Mouse (Mus musculus) myocyte (in vitro differentiated cells): Measurements from ENCODE around the gene Ktn1.

Experiments
- CEBPB ChIP-seq: IDR thresholded peaks from 2 replicates; pipeline ENCODE4 v1.6.1; 2011; ENCODE audit warnings: mild to moderate bottlenecking, moderate library complexity; ENCODE audit not compliant: poor library complexity, insufficient read depth, severe bottlenecking
- E2F4 ChIP-seq: IDR thresholded peaks from one replicate; pipeline ENCODE4 v1.6.1; 2011; ENCODE audit warnings: mild to moderate bottlenecking, control low read depth, moderate library complexity; ENCODE audit not compliant: insufficient read depth
- MAX ChIP-seq: IDR thresholded peaks from one replicate; pipeline ENCODE4 v1.6.1; 2011; ENCODE audit warnings: low read depth, mild to moderate bottlenecking, control low read depth
- MYOD1 ChIP-seq, 3 experiments: IDR thresholded peaks; one replicate each; pipeline ENCODE4 v1.6.1; 2011; ENCODE audit warnings: control low read depth in 2 of 3, low read depth in 2 of 3, mild to moderate bottlenecking in 2 of 3, moderate library complexity in 1 of 3; ENCODE audit not compliant: insufficient read length in 2 of 3, control insufficient read depth in 1 of 3
- MYOG ChIP-seq, 3 experiments: IDR thresholded peaks; one replicate each; pipeline ENCODE4 v1.6.1; 2011; ENCODE audit warnings: control low read depth in 2 of 3, low read depth in 2 of 3, mild to moderate bottlenecking in 2 of 3; ENCODE audit not compliant: insufficient read length in 2 of 3, control insufficient read depth in 1 of 3, insufficient read depth in 1 of 3
- POLR2A ChIP-seq: IDR thresholded peaks from one replicate; pipeline ENCODE4 v1.6.1; 2011; ENCODE audit warnings: low read depth, mild to moderate bottlenecking, control low read depth, moderate library complexity; ENCODE audit not compliant: insufficient read length
- POLR2AphosphoS2 ChIP-seq: IDR thresholded peaks from one replicate; pipeline ENCODE4 v1.6.1; 2011; ENCODE audit warnings: low read depth, control low read depth; ENCODE audit not compliant: insufficient read length
- REST ChIP-seq: IDR thresholded peaks from one replicate; pipeline ENCODE4 v1.6.1; 2011; ENCODE audit warnings: mild to moderate bottlenecking, control low read depth, moderate library complexity; ENCODE audit not compliant: insufficient read depth, insufficient read length
- SRF ChIP-seq: IDR thresholded peaks from one replicate; pipeline ENCODE4 v1.6.1; 2011; ENCODE audit warnings: low read depth; ENCODE audit not compliant: control insufficient read depth, insufficient read length
- TCF12 ChIP-seq: IDR thresholded peaks from one replicate; pipeline ENCODE4 v1.6.1; 2011; ENCODE audit warnings: mild to moderate bottlenecking, control low read depth; ENCODE audit not compliant: poor library complexity, insufficient read depth, severe bottlenecking
- TCF3 ChIP-seq: IDR thresholded peaks from one replicate; pipeline ENCODE4 v1.6.1; 2011; ENCODE audit warnings: low read depth, control low read depth; ENCODE audit not compliant: insufficient read length
- USF1 ChIP-seq: IDR thresholded peaks from one replicate; pipeline ENCODE4 v1.6.1; 2011; ENCODE audit warnings: low read depth, mild to moderate bottlenecking, control low read depth, moderate library complexity

DNA sequence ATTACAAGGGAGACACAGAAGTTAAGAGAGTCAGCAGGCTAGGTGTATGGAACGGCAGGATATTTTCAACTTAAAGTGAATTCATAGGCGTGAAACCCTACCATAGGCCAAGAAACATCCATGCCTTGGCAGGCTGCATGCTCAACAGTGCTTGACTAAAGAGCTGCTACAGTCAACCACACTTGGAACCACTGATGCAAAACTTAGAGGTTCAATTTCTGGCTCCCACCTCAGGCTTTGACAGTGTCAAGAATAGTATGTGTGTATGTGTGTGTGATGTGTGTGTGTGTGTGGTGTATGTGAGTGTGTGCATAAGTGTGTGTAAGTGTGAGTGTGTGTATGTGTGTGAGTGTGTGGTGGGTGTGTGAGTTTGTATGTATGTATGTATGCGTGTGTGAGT is 127.3 kb downstream of the Ktn1 start:
- TF ChIP-seq CEBPB, result no peak
- TF ChIP-seq TCF12, result no peak
- no peak for TF ChIP-seq E2F4
- no peak for TF ChIP-seq MYOG (IDR thresholded peaks at IDR 0.05; ENCODE audit: control insufficient read depth in 1 of 3, insufficient read depth in 1 of 3, insufficient read length in 2 of 3, low read depth in 2 of 3)
- TF ChIP-seq MAX, result no peak
- TF ChIP-seq POLR2A, result no peak
- TF ChIP-seq USF1, result no peak
- TF ChIP-seq MYOD1 (IDR thresholded peaks at IDR 0.05; ENCODE audit: control insufficient read depth in 1 of 3, insufficient read length in 2 of 3, low read depth in 2 of 3), result no peak
- TF ChIP-seq POLR2AphosphoS2, result no peak
- TF ChIP-seq SRF, result no peak
- no peak for TF ChIP-seq TCF3
- TF ChIP-seq REST, result no peak
